Mouse (Mus musculus) liver, embryonic 16.5 days (tissue): ENCODE data around the gene Vps8. TPM values are rescaled to one million over a fixed set of nuclear protein-coding genes. Genes with fewer than 3 reads are reported as not detected.

Experiments used
- ATAC-seq: fragments of 200-750 bp; cut with Nextera tagmentation; 2 replicates; pipeline ENCODE4 v1.8.0; 2017; ENCODE audit warnings: low read depth, mild to moderate bottlenecking, moderate number of reproducible peaks, moderate library complexity
- H3K27ac ChIP-seq: fragments of 300-500 bp; sonication (generic); 2 replicates; pipeline ENCODE4 v1.5.1; 2014; ENCODE audit warnings: mild to moderate bottlenecking, low read length
- H3K27me3 ChIP-seq: fragments of 300-500 bp; sonication (generic); 2 replicates; pipeline ENCODE4 v1.6.1; 2014; ENCODE audit warnings: low read depth, low read length, mixed read lengths; ENCODE audit not compliant: control insufficient read depth, insufficient read depth
- H3K36me3 ChIP-seq: fragments of 300-500 bp; sonication (generic); 2 replicates; pipeline ENCODE4 v1.6.1; 2014; ENCODE audit warnings: mild to moderate bottlenecking; ENCODE audit not compliant: control insufficient read depth, insufficient read depth
- H3K4me1 ChIP-seq: fragments of 300-500 bp; sonication (generic); 2 replicates; pipeline ENCODE4 v1.6.1; 2014; ENCODE audit warnings: low read depth, low read length, mixed read lengths; ENCODE audit not compliant: control insufficient read depth
- H3K4me2 ChIP-seq: fragments of 300-500 bp; sonication (generic); 2 replicates; pipeline ENCODE4 v1.6.1; 2014; ENCODE audit warnings: low read depth, low read length, mixed read lengths
- H3K4me3 ChIP-seq: fragments of 300-500 bp; sonication (generic); 2 replicates; pipeline ENCODE4 v1.5.1; 2014; ENCODE audit warnings: low read depth, mild to moderate bottlenecking, low read length
- H3K9ac ChIP-seq: fragments of 300-500 bp; sonication (generic); 2 replicates; pipeline ENCODE4 v1.6.1; 2014; ENCODE audit warnings: low read depth, low read length
- H3K9me3 ChIP-seq: fragments of 300-500 bp; sonication (generic); replicated peaks from 2 replicates; pipeline ENCODE4 v1.6.1; 2016; ENCODE audit warnings: low read length; ENCODE audit not compliant: control insufficient read depth
- whole genome bisulfite sequencing: fragments of 180-500 bp; shearing (Covaris S2); extraction: QIAGEN DNeasy Blood & Tissue Kit; methylation state at CpG from one replicate; pipeline ENCODE4 v1.1.7; 2014; ENCODE audit not compliant: insufficient replicate concordance; 5-methylcytosine and 5-hydroxymethylcytosine counted together
- polyA plus RNA-seq: library from polyadenylated mRNA; unstranded; fragments of >200 nt; fragmentation: Nextera tagmentation; extraction: Ambion mirVana; gene quantifications from 2 replicates; pipeline ENCODE4 v1.2.1, GENCODE M21; 2015

Gene Vps8
- polyA plus RNA-seq, 1 experiment from 2014 or later: 7.6 TPM

- Histone ChIP-seq H3K4me1 (peaks cover 2% of the 10 kb centered on the region), H3K9me3 (no peaks in the 10 kb centered on the region), H3K4me2 (no peak overlapping the region), H3K36me3 (no peaks in the 10 kb centered on the region), H3K4me3 (no peak overlapping the region), H3K27ac (no peak overlapping the region), H3K9ac (no peak overlapping the region), H3K27me3 (no peaks in the 10 kb centered on the region)
- ATAC-seq: no peak
- WGBS: 57% methylated on average over 3 of the region's 3 CpGs
Observed at GRCm38 (mm10) chr16:21537312-21537711, 114.4 kb downstream of the Vps8 start.

- H3K4me2 ChIP-seq: no peak overlapping the region
- no peak overlapping the region for H3K27ac ChIP-seq
- no peaks in the 10 kb centered on the region for H3K4me1 ChIP-seq
- H3K9me3 ChIP-seq: no peaks in the 10 kb centered on the region
- no peak for ATAC-seq
- no peaks in the 10 kb centered on the region for H3K27me3 ChIP-seq
- no peak overlapping the region for H3K9ac ChIP-seq
- no peaks in the 10 kb centered on the region for H3K36me3 ChIP-seq
- WGBS: 64% methylated on average over 2 of the region's 2 CpGs
- H3K4me3 ChIP-seq: no peak overlapping the region
Observed at GRCm38 (mm10) chr16:21538889-21539288, 116.0 kb downstream of the Vps8 start.

- H3K27me3 ChIP-seq: no peaks in the 10 kb centered on the region
- H3K27ac ChIP-seq: no peak overlapping the region
- no peak for ATAC-seq
- no peaks in the 10 kb centered on the region for H3K4me1 ChIP-seq
- H3K9ac ChIP-seq: no peak overlapping the region
- no peak overlapping the region for H3K4me2 ChIP-seq
- H3K9me3 ChIP-seq: no peaks in the 10 kb centered on the region
- no peak overlapping the region for H3K4me3 ChIP-seq
- WGBS: 37% methylated on average over 1 of the region's 1 CpGs
- no peaks in the 10 kb centered on the region for H3K36me3 ChIP-seq
Observed at GRCm38 (mm10) chr16:21542559-21542958, 119.6 kb downstream of the Vps8 start.

GRCm38 (mm10) chr16:21547446-21547845 lies 124.5 kb downstream of the Vps8 start:
- H3K36me3 ChIP-seq: no peaks in the 10 kb centered on the region
- 69% methylated on average over 5 of the region's 5 CpGs for WGBS
- H3K4me1 ChIP-seq: no peaks in the 10 kb centered on the region
- H3K9me3 ChIP-seq: no peaks in the 10 kb centered on the region
- no peak overlapping the region for H3K9ac ChIP-seq
- H3K4me2 ChIP-seq: no peak overlapping the region
- no peak overlapping the region for H3K27ac ChIP-seq
- no peak overlapping the region for H3K4me3 ChIP-seq
- no peaks in the 10 kb centered on the region for H3K27me3 ChIP-seq
- ATAC-seq: no peak

GRCm38 (mm10) chr16:21549751-21550150 lies 126.8 kb downstream of the Vps8 start:
- no peaks in the 10 kb centered on the region for H3K4me1 ChIP-seq
- WGBS: 70% methylated on average over 4 of the region's 4 CpGs
- H3K9me3 ChIP-seq: no peaks in the 10 kb centered on the region

GRCm38 (mm10) chr16:21550453-21550852 lies 127.5 kb downstream of the Vps8 start:
- 76% methylated on average over 7 of the region's 7 CpGs for WGBS
- no peak overlapping the region for H3K4me3 ChIP-seq
- no peak for ATAC-seq
- no peaks in the 10 kb centered on the region for H3K4me1 ChIP-seq
- no peak overlapping the region for H3K4me2 ChIP-seq
- H3K36me3 ChIP-seq: no peaks in the 10 kb centered on the region
- H3K27ac ChIP-seq: no peak overlapping the region
- H3K27me3 ChIP-seq: no peaks in the 10 kb centered on the region
- H3K9ac ChIP-seq: no peak overlapping the region
- no peaks in the 10 kb centered on the region for H3K9me3 ChIP-seq

More at GRCm38 (mm10) chr16:21549751-21550150, 126.8 kb downstream of the Vps8 start:
- Histone ChIP-seq H3K36me3 (no peaks in the 10 kb centered on the region), H3K27me3 (no peaks in the 10 kb centered on the region), H3K4me3 (no peak overlapping the region), H3K4me2 (no peak overlapping the region), H3K9ac (no peak overlapping the region), H3K27ac (no peak overlapping the region)
- no peak for ATAC-seq

- H3K27ac ChIP-seq: no peak overlapping the region
- no peaks in the 10 kb centered on the region for H3K9me3 ChIP-seq
- H3K4me1 ChIP-seq: no peaks in the 10 kb centered on the region
- no peak overlapping the region for H3K9ac ChIP-seq
- ATAC-seq: no peak
- H3K27me3 ChIP-seq: no peaks in the 10 kb centered on the region
- H3K36me3 ChIP-seq: no peaks in the 10 kb centered on the region
- H3K4me2 ChIP-seq: no peak overlapping the region
- no peak overlapping the region for H3K4me3 ChIP-seq
- 65% methylated on average over 3 of the region's 3 CpGs for WGBS
Observed at GRCm38 (mm10) chr16:21553506-21553905, 130.6 kb downstream of the Vps8 start.

GRCm38 (mm10) chr16:21562625-21563300 lies 139.8 kb downstream of the Vps8 start:
- WGBS: 32% methylated on average over 3 of the region's 3 CpGs
- Histone ChIP-seq H3K27me3 (no peaks in the 10 kb centered on the region), H3K36me3 (no peaks in the 10 kb centered on the region), H3K4me1 (no peaks in the 10 kb centered on the region), H3K4me3 (no peak overlapping the region), H3K27ac (no peak overlapping the region), H3K4me2 (no peak overlapping the region), H3K9me3 (no peaks in the 10 kb centered on the region), H3K9ac (no peak overlapping the region)
- ATAC-seq: no peak

- H3K27me3 ChIP-seq: no peaks in the 10 kb centered on the region
- H3K27ac ChIP-seq: no peak overlapping the region
- no peak for ATAC-seq
- no peak overlapping the region for H3K4me2 ChIP-seq
- no peaks in the 10 kb centered on the region for H3K4me1 ChIP-seq
- no peaks in the 10 kb centered on the region for H3K9me3 ChIP-seq
- no peak overlapping the region for H3K4me3 ChIP-seq
- WGBS: 70% methylated on average over 6 of the region's 6 CpGs
- no peaks in the 10 kb centered on the region for H3K36me3 ChIP-seq
- no peak overlapping the region for H3K9ac ChIP-seq
Observed at GRCm38 (mm10) chr16:21563322-21563721, 140.4 kb downstream of the Vps8 start.
